Mouse (Mus musculus) cerebellum, adult 9-10 months (tissue): ENCODE data around the gene Cep72.
A peak's percentile ranks its signal among the peaks of the same experiment; 100 is the strongest.
"Not testable (repeated sequence)": the region's sequence is repeated elsewhere in the genome, so short reads cannot be mapped to it uniquely, and the experiment has no call there.

ENCODE experiments used
- DNase-seq: peaks from one replicate; pipeline ENCODE4 v3.0.0; 2022

The Cep72 gene

DNA sequence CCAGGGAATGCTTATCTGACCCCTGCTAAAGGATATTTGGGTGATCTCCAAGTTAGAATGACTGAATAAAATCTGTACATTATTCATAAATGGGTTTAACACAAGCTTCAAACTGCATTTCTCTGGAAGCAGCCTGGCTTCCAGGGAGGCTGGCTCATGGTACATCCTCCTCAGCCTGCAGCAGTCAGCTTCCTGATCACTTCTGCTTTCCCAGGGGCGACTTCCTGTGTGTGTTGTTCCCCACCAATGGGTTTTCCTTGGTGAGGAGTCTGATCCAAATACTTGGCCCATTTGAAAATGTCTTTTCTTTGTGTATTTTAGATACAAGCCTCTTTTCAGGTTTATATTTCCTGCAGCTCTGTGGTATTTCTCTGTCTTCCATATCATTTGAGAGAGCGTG, 33.1 kb downstream of the Cep72 start:
- no peak for DNase-seq

DNA sequence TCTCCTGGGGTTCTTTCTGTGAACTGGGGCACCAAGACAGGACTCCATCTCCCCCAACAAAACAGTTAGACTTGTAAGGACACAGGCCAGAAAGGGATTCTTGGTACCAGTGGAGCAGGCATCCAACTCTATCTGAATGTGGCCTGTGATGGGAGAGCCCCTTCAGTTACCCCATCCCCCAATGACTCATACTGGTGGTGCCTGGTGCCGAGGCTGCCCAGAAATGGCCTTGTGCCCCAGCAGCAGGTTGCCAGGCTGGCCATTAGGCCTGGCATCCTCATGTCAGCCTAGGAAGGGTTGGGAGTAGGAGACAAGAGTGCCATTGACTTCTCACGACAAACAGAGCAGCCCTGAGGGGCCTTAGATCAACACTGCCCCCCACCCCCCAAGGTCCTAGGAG, 34.0 kb downstream of the Cep72 start:
- no peak for DNase-seq

DNA sequence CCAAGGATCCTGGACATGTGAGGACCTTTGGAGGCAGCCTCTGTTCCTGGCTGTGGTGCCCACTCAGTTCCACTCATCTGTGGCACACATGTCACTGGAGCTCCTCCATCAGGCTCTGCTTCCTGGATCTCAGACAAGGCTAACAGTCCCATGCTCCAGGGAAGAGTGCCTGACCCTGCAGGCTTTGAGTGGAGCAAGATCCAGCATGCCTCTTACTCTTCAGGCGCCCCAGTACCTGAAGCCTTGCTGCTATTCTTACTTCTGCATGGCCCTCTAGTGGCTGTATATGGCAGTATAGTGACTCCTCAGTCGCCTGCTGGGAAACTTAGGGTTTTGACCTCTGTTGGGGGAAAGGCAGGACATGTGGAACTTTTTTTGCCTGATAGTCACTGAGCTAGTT, 35.9 kb downstream of the Cep72 start:
- DNase-seq: peak; percentile 67

DNA sequence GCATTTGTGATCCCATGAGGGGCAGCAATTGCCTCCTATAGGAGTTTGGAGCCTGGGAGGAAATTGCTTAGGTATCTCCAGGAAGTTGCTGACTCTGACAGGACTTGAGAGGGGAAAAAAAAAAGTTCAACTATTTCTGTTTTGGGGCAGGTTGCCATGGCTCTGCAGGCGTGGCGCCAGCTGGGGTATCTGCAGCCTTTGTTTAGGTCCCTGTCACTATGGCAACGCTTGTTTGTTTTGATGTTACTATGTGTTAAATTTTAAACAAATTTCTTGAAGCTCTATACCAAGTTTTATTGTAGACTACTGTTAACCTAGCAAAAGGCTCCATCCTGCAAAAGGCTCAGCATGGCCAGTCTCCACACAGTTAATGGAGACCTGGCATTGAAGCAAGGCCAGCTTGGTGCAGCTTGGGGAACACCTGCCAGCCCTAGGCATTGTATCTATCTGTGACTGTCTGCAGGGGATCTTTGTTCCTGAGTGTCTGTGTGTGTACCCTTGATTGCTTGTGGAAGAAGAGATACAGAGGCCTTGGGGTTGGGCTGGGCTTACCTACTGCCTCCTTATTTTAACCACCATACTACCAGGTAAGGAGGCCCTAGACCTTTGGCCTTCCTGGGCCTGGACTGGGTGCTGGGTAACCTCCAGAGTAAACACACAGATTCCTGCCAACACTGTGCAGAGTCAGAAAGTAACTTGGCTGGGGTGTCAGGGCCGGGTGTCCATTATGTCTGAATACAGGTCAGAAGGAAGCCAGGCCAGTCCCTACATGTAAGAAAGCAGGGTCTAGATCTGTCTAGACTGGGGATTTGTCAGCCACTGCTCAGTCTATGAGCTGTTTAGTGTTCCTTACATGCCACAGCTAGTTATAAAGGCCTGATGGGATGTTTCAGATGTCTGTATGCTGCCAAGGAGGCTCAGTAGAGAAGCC, 36.7 kb downstream of the Cep72 start:
- DNase-seq: peak; percentile 58

DNA sequence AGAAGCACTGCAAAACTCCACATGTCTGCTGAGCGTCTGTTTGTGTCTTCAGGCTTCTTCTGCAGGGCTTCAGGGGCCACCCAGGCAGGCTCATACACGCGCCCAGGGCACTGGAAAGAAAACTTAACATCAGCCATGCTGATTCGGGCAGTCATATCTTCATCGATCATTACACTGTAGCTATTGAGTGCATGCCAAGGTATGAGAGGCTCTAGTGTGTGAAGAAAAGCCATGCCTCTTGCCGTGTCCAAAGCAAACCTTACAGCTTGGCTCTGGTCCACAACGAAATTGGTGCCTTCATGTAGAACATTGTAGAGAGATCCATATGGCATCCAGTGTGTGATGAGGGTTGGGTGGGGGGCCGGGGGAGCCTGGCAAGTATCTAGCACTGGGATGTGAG, 43.1 kb downstream of the Cep72 start:
- DNase-seq: not testable (repeated sequence)

DNA sequence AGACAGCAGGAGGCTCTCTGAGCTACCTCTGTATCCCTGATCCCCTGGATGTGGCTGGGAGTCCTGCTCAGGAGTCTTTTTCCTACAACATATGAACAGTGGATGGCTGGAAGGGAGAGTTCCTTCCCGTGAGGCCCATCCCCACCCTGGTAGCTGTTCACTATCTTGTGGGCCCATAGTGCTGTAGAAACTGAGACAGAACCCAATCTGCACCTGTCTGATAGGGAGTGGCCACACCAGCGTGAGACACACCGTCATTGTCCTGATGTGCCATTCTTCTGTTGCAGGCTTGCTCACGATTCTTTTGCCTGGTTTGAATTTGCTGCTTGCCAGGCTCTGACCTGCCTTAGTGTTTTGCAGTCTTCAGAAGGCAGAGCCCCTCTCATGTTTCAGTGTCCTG, 44.7 kb downstream of the Cep72 start:
- DNase-seq: no peak

DNA sequence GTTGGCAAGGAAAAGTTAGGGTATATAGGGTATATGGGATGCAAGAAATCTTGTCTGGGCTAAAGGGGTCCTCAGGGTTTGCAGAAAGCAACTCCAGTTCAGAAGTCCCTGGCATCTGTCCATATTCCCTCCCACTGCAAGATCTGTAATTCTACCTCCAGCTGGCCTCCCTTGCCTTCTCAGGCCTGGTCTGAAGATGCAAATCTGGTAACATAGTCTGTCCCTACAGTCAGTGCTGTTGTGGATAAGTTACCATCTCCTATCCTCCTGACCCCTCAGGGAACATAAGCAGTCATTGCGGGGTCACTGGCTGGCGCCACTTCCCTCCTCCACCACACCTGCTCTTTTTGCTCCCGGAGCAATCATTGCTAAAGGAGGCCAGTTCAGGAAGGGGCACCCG, 46.2 kb downstream of the Cep72 start:
- no peak for DNase-seq

DNA sequence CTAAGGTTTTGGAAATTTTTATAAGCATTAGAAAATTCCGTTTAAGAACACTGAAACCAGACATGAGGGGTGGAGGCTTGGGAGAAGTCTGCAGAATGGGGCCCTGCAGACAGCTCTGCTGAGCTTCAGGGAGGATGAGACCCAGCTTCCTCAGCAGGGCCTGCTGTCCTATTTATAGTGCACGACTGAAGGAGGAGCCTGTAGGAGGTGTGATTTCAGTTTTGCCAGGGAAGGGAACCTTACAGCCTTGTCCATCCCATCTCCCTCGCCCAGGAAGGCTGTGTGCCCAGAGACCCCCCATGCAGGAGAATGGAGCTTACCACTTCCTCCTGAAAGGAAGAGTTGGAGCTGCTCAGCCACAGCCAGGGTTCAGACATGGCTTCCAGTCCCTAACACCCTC, 51.4 kb downstream of the Cep72 start:
- DNase-seq: peak; percentile 73

DNA sequence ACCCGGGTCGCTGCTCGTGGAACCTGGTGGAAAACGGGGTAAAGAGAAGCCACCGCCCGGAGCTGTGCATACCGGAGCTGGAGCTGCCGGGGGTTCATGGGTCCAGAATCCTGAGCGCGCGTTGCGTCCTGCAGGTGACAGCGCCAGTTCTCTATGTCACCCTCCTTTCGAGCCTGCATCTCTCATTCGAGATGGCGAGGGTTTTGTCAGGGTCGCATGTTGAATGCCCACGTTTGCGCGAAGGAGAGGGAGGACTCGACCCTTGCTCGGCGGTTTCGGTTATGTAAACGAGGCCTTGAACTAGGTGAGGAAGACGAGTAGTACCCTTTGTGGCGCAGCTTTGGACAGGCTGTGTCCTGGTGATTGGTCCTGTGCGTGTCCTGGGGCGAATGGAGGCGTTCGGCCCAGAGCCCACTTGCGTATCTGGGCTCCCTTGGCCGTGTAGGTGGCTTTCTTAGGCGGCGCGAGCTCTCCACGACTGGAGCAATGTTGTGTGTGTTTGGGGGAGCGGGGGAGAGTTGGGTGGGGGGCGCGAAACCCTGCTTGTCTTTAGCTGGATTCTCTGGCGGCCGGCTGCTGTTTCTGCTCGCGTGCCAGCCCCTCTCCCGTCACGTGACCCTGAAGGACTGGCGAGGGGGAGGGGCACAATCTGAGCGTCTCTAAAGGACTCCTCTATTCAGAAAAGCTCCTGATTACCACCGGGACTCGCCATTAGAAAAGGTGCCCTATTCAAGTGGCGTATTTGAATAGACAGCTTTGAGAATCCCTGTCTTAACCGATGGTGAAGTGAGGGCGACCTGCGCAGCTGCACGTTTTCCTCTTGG, 52.1 kb downstream of the Cep72 start:
- DNase-seq: peak; percentile 88

DNA sequence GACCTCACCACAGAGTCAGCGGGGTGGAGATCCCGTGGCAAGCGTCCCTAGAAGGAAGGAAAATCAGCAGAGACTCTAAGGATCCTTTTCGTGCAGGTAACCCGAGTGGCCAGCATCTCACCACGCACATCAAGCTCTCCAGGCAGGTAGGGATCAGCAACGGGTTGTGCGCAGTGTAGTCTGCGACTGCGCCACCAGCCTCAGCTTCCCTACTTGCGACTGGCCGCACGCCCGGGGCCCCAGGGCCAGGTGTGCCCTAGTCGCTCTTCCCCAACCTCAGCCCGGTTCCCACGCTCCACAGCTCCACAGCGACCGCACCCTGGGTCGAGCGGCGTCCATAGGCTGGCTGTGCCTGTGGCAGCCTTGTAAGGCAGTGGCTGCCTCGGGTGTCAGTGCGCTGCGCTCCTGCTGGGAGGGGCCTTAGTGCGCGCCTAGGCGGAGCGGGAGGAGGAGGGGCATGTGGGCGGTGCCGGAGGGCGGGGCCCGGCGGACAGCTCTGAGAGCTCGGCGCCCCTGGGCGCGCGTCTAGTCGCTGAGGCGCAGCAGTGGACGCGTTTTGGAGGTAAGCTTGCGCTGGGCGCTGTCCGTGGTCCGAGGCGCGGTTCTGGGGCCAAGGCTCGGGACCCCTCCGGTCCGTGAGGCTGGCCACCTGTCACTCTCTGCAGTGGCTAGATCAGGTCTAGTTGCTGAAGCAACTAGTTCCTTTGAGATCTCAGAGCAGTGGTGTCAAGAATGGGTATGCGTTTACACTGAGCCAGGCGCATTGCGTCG, 53.0 kb downstream of the Cep72 start, which contains the start of gene Tppp:
Gene Tppp, plus strand, starts transcription at position 460 of the 771 bp plus-strand sequence.
- peak; percentile 95 for DNase-seq

DNA sequence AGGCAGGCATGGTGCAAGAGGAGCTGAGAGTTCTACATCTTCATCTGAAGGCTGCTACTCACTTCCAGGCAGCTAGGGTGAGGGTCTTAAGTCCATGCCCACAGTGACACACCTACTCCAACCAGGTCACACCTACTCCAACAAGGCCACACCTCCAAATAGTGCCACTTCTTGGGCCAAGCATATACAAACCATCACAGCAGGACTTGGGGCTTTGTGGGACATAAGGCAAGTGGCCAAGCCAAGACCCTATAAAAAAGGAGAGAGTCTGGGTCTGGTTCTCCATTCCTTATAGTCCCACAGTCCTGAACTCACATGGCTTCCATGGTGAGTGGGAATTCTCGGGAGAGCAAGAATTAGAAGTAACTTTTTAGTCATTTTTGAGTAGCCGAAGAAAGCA, 53.9 kb downstream of the Cep72 start:
- DNase-seq: peak; percentile 58

DNA sequence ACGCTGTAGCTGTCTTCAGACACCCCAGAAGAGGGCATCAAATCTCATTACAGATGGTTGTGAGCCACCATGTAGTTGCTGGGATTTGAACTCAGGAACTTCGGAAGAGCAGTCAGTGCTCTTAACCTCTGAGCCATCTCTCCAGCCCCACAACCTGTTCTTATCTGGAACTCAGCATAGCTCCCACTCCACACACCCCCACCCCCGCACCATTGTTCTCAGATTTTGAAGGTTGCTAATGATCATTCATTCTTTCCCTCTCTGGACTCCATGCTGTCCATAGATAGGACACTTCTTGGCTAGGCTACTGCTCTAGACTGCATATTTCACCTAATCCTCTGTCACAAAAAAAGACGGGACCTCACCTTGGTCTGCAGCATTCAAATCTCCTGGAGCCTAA, 55.2 kb downstream of the Cep72 start:
- not testable (repeated sequence) for DNase-seq

DNA sequence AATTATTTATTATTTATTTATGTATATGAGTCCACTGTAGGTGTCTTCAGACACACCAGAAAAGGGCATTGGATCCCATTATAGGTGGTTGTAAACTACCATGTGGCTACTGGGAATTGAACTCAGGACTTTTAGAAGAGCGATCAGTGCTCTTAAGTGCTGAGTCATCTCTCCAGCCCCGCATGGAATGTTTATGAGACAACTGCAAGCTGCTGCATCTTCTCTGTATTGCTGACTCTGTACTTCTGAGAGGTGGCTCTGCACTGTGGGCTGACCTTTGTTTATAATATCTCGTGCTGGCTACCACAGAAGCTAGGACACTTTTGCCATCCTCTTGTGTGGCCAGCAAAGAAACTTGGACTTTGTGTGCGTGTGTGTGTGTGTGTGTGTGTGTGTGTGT, 60.6 kb downstream of the Cep72 start:
- DNase-seq: no peak

DNA sequence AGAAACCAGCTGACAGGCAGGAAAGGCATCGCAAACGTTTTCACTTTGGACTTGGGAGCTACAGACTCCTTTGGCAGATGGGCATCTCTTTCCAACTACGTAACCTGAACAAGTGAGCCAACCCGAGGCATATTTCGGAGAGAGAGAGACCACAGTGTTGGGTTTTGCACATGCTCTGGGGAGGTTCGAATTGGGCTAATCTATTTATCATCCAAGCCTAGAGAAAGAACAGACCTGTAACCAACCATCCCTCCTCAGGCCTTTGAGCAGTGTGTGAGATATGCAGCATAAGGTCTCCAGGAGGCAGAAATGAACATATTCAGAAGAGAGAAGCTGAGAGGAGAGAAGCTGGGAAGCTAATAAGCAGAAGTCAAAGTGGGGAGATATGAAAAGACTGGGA, 61.1 kb downstream of the Cep72 start:
- DNase-seq: no peak

DNA sequence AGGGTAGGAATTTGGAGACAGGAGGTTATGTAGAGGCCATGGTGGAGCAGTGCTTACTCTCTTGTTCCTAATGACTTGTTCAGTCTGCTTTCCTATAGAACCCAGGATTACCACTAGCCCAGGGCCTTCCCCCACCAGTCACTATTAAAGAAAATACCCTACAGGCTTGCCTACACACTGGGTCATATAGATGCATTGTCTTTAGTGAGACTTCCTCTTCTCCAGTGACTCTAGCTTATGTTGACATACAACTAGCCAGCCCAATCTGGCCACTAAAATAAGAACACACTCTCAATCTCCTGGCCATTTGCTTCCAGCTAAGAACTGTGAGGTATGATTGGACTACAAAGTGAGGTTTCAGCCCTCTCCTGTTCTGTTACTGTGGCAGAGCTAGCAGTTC, 61.6 kb downstream of the Cep72 start:
- DNase-seq: no peak

DNA sequence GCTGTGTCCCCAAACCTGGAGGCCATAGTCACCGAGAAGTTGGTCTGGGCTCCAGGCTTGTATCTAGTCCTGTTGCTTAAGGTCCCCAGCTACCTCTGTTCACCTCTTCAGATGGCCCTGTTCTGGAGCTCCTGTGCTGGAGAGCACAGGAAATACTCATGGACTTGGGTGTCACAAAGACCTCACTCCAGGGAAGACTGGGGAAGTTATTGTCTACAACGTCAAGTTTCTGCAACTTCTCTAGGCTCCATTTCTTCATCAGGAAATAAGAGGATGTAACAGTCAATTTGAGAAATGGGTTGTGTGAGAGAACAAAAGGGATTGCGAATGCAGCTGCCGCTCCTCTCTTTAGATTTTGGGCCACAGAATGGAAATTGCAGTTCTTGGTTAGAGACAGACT, 65.6 kb downstream of the Cep72 start:
- no peak for DNase-seq

DNA sequence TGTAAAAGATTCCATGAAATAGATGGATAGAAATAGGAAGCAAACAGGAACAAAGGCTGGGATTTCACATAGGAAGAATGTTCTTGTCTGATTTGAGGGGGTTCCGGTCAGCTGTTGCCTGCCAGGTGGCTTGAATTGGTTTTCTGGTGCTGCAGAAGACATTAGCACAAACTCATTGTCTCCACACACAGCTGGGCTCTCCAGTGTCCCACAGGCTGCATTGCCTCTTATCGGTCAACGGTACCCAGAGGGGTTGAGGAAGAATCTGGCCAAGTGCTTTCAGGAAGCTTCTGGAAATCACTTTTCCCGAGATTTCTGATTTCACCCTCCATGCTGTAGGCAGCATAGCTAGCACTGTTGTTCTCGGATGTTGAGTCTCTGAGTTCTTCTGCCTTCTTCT, 70.8 kb downstream of the Cep72 start:
- DNase-seq: no peak

DNA sequence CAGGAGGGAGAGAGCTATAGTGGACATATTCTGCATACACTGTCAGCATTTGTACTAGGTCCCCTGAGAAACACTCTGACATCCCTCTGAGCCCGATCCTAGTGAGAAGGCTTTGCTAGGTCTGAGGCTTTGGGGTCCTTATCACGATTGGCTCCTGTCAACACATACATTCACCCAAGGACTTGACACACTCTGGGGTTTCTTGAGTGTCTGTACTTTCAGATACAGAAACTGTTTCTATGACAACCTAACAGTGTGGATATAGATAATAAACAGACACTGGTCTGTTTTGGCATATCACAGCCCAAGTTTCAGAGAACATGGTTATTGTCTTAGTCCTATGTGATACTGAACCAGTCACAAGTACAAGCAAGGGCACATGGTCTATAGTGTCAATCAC, 71.3 kb downstream of the Cep72 start:
- no peak for DNase-seq

DNA sequence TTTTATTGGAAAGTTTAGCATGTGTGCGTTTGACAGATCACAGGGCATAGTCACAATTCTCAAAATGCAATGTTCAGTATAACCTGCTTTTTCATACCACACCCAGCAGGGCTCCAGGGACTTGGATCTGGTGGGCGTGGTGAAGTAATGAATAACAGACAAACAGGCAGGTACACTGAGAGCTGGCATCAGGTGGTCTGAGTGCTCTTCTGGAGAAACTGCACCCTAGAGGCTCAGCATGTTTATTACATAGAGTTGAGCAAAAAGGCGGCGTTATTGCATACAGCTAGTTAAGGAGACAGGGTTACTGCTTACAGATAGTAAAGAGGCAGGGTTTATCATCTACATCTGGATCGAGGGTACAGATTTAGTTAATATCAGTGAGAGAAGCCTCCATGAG, 71.8 kb downstream of the Cep72 start:
- DNase-seq: no peak
